Mouse (Mus musculus): ENCODE results near the gene Mrpl35. TPM values are rescaled to one million over a fixed set of nuclear protein-coding genes. Genes with fewer than 3 reads are reported as not detected.
"Not testable (repeated sequence)": the region's sequence is repeated elsewhere in the genome, so short reads cannot be mapped to it uniquely, and the experiment has no call there.

Gene Mrpl35
- polyA plus RNA-seq (2015; fragmentation: Nextera tagmentation; extraction: Ambion mirVana), result 62.5 and 62.7 TPM in 2 replicates

GRCm38 (mm10) chr6:71826869-71827268 is at the start of gene Mrpl35:
TSS of gene Mrpl35 (minus strand) at chr6:71826969.
- Histone ChIP-seq H3K9ac (no peak within 1 kb of the TSS), H3K36me3 (no peaks in the 10 kb centered on the region), H3K4me2 (replicated peaks) (no peak within 1 kb of the TSS), H3K27ac (no peak within 1 kb of the TSS), H3K4me1 (peaks cover 14% of the 10 kb centered on the region), H3K4me3 (no peak within 1 kb of the TSS), H3K9me3 (no peaks in the 10 kb centered on the region), H3K27me3 (no peaks in the 10 kb centered on the region)
- no peak for ATAC-seq (ENCODE audit: low FRiP score, low read depth)
- WGBS, result 45% methylated on average over 1 of the region's 1 CpGs

DNA sequence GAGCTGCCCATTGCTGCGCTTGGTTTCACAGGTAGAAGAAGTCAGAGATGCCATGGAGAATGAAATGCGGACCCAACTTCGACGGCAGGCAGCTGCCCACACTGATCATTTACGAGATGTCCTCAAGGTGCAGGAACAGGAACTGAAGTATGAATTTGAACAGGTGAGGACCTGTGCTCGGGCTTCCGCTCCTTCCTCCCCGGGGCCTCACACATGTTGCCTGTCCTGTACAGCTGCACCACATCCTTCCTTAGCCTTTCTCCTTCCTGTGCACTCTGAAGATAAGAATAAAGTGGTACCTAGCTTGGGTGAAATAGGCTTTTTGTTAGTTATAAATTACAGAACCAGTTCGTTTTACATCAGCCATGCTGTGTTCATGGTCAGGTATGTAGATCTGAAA is 44.6 kb upstream of the Mrpl35 start:
- WGBS, result 94% methylated on average over 9 of the region's 9 CpGs
- no peak overlapping the region for H3K27ac ChIP-seq
- H3K4me1 ChIP-seq, result no peaks in the 10 kb centered on the region
- H3K4me3 ChIP-seq, result no peak overlapping the region
- no peak overlapping the region for H3K9ac ChIP-seq
- no peaks in the 10 kb centered on the region for H3K9me3 ChIP-seq
- H3K4me2 ChIP-seq (replicated peaks), result no peak overlapping the region
- peaks cover 85% of the 10 kb centered on the region for H3K36me3 ChIP-seq
- no peaks in the 10 kb centered on the region for H3K27me3 ChIP-seq
- ATAC-seq (ENCODE audit: low FRiP score, low read depth), result no peak

DNA sequence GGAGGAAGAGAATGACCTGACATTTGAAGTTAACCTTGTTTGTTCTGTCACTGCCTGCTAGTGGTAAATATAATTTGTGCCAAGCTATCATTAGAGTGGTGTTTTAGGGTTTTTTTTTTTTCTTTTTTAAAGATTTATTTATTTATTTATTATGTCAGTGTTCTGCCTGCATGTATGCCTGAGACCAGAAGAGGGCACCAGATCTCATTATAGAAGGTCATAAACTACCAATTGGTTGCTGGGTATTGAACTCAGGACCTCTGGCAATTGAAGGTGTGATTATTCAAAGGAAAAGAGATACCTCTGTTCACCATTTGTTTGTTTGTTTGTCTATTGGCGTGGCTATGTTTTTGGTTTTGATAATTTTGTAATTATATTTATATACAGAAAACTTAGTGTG is 42.0 kb upstream of the Mrpl35 start:
- no peak overlapping the region for H3K27ac ChIP-seq
- H3K4me3 ChIP-seq, result no peak overlapping the region
- no peaks in the 10 kb centered on the region for H3K9me3 ChIP-seq
- no peaks in the 10 kb centered on the region for H3K4me1 ChIP-seq
- 87% methylated on average over 1 of the region's 1 CpGs for WGBS
- ATAC-seq (ENCODE audit: low FRiP score, low read depth), result no peak
- no peak overlapping the region for H3K9ac ChIP-seq
- no peaks in the 10 kb centered on the region for H3K27me3 ChIP-seq
- H3K4me2 ChIP-seq (replicated peaks), result no peak overlapping the region
- peaks cover 82% of the 10 kb centered on the region for H3K36me3 ChIP-seq

DNA sequence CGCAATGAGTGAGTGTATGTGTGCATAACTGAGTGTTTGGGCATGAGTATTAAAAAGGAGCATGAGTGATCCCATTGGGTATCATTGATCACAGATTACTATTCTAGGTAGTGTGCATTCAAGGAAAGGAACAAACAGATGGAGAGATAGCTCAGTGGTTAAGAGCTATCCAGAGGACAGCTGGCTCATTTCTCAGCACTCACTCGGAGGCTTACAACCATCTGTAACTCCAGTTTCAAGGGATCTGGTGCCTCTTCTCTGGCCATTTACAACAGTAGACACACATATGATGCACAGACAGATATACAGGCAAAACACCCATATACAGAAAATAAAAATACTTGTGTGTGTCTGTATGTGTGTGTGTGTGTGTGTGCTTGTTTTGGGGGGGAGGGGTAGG is 41.0 kb upstream of the Mrpl35 start:
- Histone ChIP-seq H3K27me3 (no peaks in the 10 kb centered on the region), H3K4me3 (no peak overlapping the region), H3K36me3 (peaks cover 83% of the 10 kb centered on the region), H3K9ac (no peak overlapping the region), H3K4me2 (replicated peaks) (no peak overlapping the region), H3K27ac (no peak overlapping the region), H3K4me1 (no peaks in the 10 kb centered on the region), H3K9me3 (no peaks in the 10 kb centered on the region)
- WGBS, result 90% methylated on average over 2 of the region's 2 CpGs
- ATAC-seq (ENCODE audit: low FRiP score, low read depth), result no peak

DNA sequence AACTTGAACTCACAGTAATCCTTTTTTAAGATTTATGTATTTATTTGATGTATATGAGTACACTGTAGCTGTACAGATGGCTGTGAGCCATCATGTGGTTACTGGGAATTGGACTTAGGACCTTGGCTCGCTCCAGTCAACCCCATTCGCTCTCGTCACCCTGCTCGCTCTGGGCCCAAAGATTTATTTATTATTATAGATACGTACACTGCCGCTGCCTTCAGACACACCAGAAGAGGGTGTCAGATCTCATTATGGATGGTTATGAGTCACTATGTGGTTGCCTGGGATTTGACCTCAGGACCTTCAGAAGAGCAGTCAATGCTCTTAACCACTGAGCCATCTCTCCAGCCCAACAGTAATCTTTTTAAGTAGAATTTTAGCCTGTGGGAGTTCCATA is 20.1 kb upstream of the Mrpl35 start:
- not testable (repeated sequence) for H3K9ac ChIP-seq; H3K9me3 ChIP-seq; ATAC-seq (ENCODE audit: low FRiP score, low read depth); H3K27ac ChIP-seq; H3K27me3 ChIP-seq; H3K4me1 ChIP-seq; H3K4me2 ChIP-seq (replicated peaks); H3K4me3 ChIP-seq
- WGBS, result 97% methylated on average over 6 of the region's 6 CpGs
- H3K36me3 ChIP-seq, result peaks cover 46% of the 10 kb centered on the region

- H3K9ac ChIP-seq, result no peak overlapping the region
- no peak overlapping the region for H3K4me2 ChIP-seq (replicated peaks)
- no peak overlapping the region for H3K4me3 ChIP-seq
- ATAC-seq (ENCODE audit: low FRiP score, low read depth), result no peak
- no peaks in the 10 kb centered on the region for H3K9me3 ChIP-seq
- H3K27ac ChIP-seq, result no peak overlapping the region
- no peaks in the 10 kb centered on the region for H3K4me1 ChIP-seq
- peaks cover 20% of the 10 kb centered on the region for H3K36me3 ChIP-seq
- H3K27me3 ChIP-seq, result no peaks in the 10 kb centered on the region
- 84% methylated on average over 1 of the region's 1 CpGs for WGBS
Observed at GRCm38 (mm10) chr6:71840597-71841290, 14.0 kb upstream of the Mrpl35 start.

GRCm38 (mm10) chr6:71839815-71840214 is 13.0 kb upstream of the Mrpl35 start:
- no peaks in the 10 kb centered on the region for H3K9me3 ChIP-seq
- H3K9ac ChIP-seq, result no peak overlapping the region
- H3K27ac ChIP-seq, result no peak overlapping the region
- H3K27me3 ChIP-seq, result no peaks in the 10 kb centered on the region
- H3K4me2 ChIP-seq (replicated peaks), result no peak overlapping the region
- no peaks in the 10 kb centered on the region for H3K4me1 ChIP-seq
- no peak for ATAC-seq (ENCODE audit: low FRiP score, low read depth)
- H3K36me3 ChIP-seq, result peaks cover 21% of the 10 kb centered on the region
- no peak overlapping the region for H3K4me3 ChIP-seq

DNA sequence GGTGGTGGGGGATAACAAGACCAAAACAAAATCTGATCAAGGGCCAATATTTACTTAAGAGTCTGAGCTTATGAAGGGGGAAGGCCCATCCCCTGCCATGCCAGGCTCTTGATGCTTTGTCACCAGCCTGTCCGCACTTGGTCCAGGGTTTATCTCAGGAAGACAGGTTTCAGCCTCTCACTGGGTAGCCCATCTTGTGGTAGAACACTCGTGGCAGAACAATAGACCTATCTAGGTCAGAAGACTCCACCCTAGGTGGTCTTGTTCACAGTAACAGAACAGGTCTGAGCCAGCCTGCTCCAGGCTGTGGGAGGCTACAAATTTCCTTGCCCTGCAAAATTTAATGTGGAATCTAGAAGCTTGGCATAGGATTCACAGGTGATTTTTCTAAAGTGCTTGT is 10.0 kb upstream of the Mrpl35 start:
- Histone ChIP-seq H3K4me3 (no peak overlapping the region), H3K36me3 (peaks cover 21% of the 10 kb centered on the region), H3K27ac (no peak overlapping the region), H3K27me3 (no peaks in the 10 kb centered on the region), H3K9me3 (no peaks in the 10 kb centered on the region), H3K4me2 (replicated peaks) (no peak overlapping the region), H3K9ac (no peak overlapping the region), H3K4me1 (peaks cover 14% of the 10 kb centered on the region)
- ATAC-seq (ENCODE audit: low FRiP score, low read depth), result no peak
- WGBS, result 90% methylated on average over 2 of the region's 2 CpGs

DNA sequence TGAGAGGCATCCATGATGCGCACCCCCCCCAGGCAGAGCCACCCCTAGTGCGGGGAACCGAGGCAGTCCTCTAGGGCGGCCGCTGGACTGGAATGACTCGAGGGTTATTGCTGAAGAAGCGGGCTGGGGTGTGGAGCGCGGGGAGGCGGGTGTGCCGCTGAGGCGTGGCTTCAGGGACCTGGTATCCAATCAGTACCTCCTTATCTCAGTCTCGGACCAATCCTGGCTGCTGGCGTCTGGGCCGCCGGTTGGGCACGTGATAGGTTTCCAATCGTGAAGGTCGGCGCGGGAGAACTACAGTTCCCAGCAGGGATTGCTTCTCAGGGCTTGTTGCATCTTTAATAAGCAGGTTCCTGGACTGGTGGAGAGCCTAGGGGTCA is 4.8 kb upstream of the Mrpl35 start:
- peak; percentile 98 for ATAC-seq (ENCODE audit: low FRiP score, low read depth)
- Histone ChIP-seq H3K9me3 (no peaks in the 10 kb centered on the region), H3K4me2 (replicated peaks) (peak overlapping the region; percentile 71), H3K9ac (peak overlapping the region; percentile 89), H3K27ac (peak overlapping the region; percentile 84), H3K4me3 (peak overlapping the region; percentile 92), H3K4me1 (peaks cover 17% of the 10 kb centered on the region), H3K36me3 (peaks cover 20% of the 10 kb centered on the region), H3K27me3 (no peaks in the 10 kb centered on the region)
- WGBS, result 0% methylated on average over 21 of the region's 21 CpGs

DNA sequence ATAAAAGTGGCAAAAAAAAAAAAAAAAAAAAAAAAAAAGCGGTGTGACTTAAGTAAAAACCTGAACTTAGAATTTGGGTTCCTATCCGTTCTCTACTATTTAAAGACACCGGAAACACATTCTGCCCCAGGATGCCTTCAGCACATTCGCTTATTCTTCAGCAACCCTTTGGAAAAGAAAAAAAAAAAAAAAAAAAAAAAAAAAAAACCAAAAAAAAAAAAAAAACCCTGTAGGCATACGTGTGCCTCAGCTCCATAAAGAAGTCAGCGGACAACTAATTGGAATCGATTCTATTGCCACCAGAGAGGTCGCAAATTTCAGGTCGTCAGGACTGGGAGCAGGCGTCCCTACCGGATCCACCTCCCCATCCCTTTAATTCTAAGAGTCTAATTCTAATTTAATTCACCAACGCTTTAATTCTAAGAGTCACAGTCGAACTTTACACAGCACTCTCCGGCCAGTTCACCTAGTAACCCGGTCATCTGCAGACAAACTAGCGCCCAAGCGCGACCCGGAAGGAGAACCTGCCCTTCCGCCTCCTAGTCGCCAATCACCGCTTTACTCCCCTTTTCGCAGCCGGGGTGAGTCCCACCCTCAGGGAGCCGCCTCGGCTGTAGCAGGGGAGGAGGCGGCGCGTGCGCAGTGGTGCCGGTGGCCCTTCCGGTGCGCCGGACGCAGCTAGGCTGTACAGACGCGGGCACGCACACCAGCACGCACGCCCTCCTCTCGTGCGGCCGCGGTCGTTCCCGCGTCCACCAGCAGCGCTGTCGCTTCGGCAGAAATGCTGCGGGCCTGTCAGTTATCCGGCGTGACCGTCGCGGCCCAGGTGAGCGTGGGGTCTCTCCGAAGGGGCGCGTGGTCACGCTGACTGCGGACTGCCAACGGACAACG is 4.2 kb upstream of the Mrpl35 start, which contains the start of gene Immt:
TSS of gene Immt (plus strand) at position 642 of the 891 bp plus-strand sequence.
- H3K27ac ChIP-seq, result peak within 1 kb of the TSS; percentile 84
- H3K4me2 ChIP-seq (replicated peaks), result peak within 1 kb of the TSS; percentile 71
- no peaks in the 10 kb centered on the region for H3K27me3 ChIP-seq
- peak within 1 kb of the TSS; percentile 92 for H3K4me3 ChIP-seq
- ATAC-seq (ENCODE audit: low FRiP score, low read depth), result peak; percentile 99
- under 1% methylated on average over 64 of the region's 64 CpGs for WGBS
- no peaks in the 10 kb centered on the region for H3K9me3 ChIP-seq
- peaks cover 17% of the 10 kb centered on the region for H3K4me1 ChIP-seq
- peak within 1 kb of the TSS; percentile 89 for H3K9ac ChIP-seq
- peaks cover 15% of the 10 kb centered on the region for H3K36me3 ChIP-seq

DNA sequence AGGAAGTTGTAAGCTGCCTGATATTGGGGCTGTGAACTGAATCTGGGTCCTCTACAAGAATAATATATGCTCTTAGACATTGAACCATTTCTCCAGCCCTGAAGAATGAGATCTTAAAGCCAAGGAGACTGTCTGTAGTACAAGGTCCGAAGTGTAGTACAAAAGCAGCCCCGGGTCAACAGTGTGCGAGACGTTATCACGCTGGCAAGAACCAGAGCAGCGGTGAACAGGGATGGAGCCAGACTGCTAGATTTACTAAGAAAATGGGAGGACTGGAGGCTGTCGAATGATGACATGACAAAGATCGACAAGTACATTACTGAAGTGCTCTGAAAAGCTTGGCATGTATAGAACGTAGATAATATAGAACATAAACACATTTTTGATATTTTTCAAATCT is 3.0 kb upstream of the Mrpl35 start:
- 88% methylated on average over 9 of the region's 9 CpGs for WGBS
- no peaks in the 10 kb centered on the region for H3K9me3 ChIP-seq
- no peak overlapping the region for H3K4me2 ChIP-seq (replicated peaks)
- no peak overlapping the region for H3K27ac ChIP-seq
- no peak for ATAC-seq (ENCODE audit: low FRiP score, low read depth)
- H3K4me3 ChIP-seq, result no peak overlapping the region
- peaks cover 17% of the 10 kb centered on the region for H3K4me1 ChIP-seq
- H3K9ac ChIP-seq, result no peak overlapping the region
- peaks cover 4% of the 10 kb centered on the region for H3K36me3 ChIP-seq
- H3K27me3 ChIP-seq, result no peaks in the 10 kb centered on the region

DNA sequence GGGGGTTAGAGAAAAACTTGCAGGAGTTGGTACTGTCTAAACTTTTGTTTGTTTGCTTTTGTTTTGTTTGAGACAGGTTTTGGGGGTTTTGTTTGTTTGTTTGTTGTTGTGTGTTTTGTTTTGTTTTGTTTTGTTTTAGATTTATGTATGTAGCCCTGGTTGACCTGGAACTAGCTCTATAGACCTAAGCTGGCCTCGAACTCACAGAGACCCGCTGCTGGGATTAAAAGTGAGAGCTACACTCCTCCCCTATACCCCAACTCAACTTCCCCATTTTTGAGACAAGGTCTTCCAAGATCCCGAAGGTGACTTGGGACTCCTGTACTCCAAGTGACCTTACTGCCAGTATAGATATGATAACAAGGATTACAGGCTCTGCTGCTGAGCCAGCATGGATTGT is 2.8 kb downstream of the Mrpl35 start:
- H3K4me3 ChIP-seq, result peak overlapping the region; percentile 72
- WGBS, result 30% methylated on average over 3 of the region's 3 CpGs
- peak overlapping the region; percentile 77 for H3K4me2 ChIP-seq (replicated peaks)
- no peak overlapping the region for H3K9ac ChIP-seq
- no peaks in the 10 kb centered on the region for H3K9me3 ChIP-seq
- H3K27ac ChIP-seq, result no peak overlapping the region
- H3K27me3 ChIP-seq, result no peaks in the 10 kb centered on the region
- H3K4me1 ChIP-seq, result peaks cover 12% of the 10 kb centered on the region
- H3K36me3 ChIP-seq, result no peaks in the 10 kb centered on the region
- peak; percentile 30; the same call in 1 of the 2 replicates for ATAC-seq (ENCODE audit: low FRiP score, low read depth)
